Mouse (Mus musculus) gonadal fat pad, adult 2 months (tissue): ENCODE data around the gene Shc3. TPM values are rescaled to one million over a fixed set of nuclear protein-coding genes. Genes with fewer than 3 reads are reported as not detected.

Experiments used
- DNase-seq: peaks from one replicate; pipeline ENCODE4 v3.0.0-alpha.2; 2012; ENCODE audit warnings: low read depth
- polyA plus RNA-seq: library from polyadenylated mRNA; depleted of rRNA; stranded (reverse); fragments of >200 nt; gene quantifications from 2 replicates; pipeline ENCODE4 v1.2.3, GENCODE M21; 2012; rRNA removed

Shc3 gene
- polyA plus RNA-seq, result 0.19 and 0.34 TPM in 2 replicates

- DNase-seq, result no peak
Observed at GRCm38 (mm10) chr13:51568911-51569684, at the start of gene Shc3. Shc3 (minus strand) TSS chr13:51569419.

DNA sequence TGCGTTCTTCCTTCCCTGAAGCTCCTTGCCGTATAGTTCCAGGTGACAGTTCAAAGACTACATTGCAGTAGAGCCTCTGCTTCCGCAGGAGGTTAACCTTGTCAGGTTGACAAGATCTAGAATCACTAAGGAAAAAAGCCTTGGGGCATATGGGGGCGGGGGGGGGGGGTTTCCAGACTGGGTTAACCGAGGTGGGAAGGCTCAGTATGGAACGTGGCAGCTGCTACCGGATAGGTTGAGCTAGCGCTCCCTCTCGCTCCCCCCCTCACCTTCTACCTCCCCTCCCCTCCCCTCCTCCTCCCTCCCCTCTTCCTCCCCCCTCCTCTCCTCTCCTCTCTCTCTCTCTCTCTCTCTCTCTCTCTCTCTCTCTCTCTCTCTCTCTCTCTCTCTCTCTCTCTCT lies 49.4 kb upstream of the Shc3 start:
- no peak for DNase-seq

- no peak for DNase-seq
Observed at GRCm38 (mm10) chr13:51617861-51618260, 48.6 kb upstream of the Shc3 start.

GRCm38 (mm10) chr13:51617306-51617705 lies 48.1 kb upstream of the Shc3 start:
- no peak for DNase-seq

- DNase-seq, result no peak
Observed at GRCm38 (mm10) chr13:51616417-51617044, 47.3 kb upstream of the Shc3 start.

GRCm38 (mm10) chr13:51615815-51616214 lies 46.6 kb upstream of the Shc3 start:
- no peak for DNase-seq

GRCm38 (mm10) chr13:51611500-51611899 lies 42.3 kb upstream of the Shc3 start:
- no peak for DNase-seq

- no peak for DNase-seq
Observed at GRCm38 (mm10) chr13:51611060-51611459, 41.8 kb upstream of the Shc3 start.

- no peak for DNase-seq
Observed at GRCm38 (mm10) chr13:51609231-51609630, 40.0 kb upstream of the Shc3 start.

GRCm38 (mm10) chr13:51603894-51604244 lies 34.6 kb upstream of the Shc3 start:
- DNase-seq, result no peak

- no peak for DNase-seq
Observed at GRCm38 (mm10) chr13:51603221-51603893, 34.1 kb upstream of the Shc3 start.

GRCm38 (mm10) chr13:51602764-51603163 lies 33.5 kb upstream of the Shc3 start:
- no peak for DNase-seq

GRCm38 (mm10) chr13:51600169-51600568 lies 30.9 kb upstream of the Shc3 start:
- no peak for DNase-seq

GRCm38 (mm10) chr13:51598063-51598462 lies 28.8 kb upstream of the Shc3 start:
- DNase-seq, result no peak

DNA sequence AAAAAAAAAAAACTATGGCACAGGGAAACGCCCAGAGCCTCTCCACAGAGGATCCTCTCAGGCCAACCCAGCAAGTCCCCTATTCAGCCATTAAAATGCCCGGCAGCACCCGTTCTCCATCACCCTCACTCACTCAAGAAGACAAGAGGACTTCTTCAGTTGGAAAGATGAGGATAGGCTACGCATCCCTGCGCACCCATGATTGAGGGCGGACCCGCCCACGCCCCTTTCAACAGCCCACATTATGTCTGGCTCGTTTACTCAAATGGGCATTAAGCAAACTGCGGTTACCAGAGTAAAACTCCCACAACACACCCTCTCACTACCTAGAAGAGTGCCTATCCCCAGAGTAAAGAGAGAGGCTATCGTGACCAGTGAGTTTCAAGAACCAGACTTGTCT lies 26.2 kb upstream of the Shc3 start:
- DNase-seq, result no peak

GRCm38 (mm10) chr13:51594656-51595311 lies 25.6 kb upstream of the Shc3 start:
- DNase-seq, result no peak

DNA sequence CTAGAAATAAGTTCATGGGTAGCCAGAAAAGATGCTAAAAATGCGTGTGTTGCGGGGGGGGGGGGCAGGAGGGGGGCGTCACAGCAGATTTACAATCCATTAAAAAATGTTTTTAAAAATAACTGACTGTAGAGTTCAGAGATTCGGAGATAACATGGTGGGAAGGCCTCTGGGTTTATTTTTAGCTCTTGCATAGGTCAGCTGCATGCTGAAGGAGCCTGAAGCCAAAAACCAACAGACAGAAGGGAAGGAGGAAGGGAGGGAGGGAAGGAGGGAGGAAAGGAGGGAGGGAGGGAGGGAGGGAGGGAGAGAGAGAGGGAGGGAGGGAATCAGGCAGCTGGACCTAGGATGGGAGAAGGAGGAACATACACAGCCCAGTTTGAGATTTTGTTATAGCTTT lies 18.8 kb upstream of the Shc3 start:
- no peak for DNase-seq

DNA sequence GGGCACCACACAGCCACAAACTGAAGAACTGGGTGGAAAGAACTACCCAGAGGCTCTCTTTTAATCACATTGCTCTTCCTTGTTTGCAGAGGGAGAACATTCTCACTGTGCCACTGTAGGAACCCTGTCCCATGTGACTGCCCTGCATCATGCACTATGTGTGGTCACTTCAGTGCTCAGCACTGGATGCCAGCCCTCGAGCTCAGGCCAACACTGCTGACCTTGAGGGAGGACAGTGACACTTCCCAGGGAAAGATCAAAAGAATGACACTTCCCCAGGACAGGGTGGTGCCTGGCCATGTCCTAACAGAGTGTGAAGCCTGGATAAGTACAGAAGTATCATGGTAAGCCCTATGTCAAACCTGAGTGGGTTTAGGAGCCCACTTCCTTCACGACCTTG lies 13.0 kb upstream of the Shc3 start:
- DNase-seq, result no peak

- no peak for DNase-seq
Observed at GRCm38 (mm10) chr13:51580263-51581044, 11.2 kb upstream of the Shc3 start.

- no peak for DNase-seq
Observed at GRCm38 (mm10) chr13:51573849-51574248, 4.6 kb upstream of the Shc3 start.

- no peak for DNase-seq
Observed at GRCm38 (mm10) chr13:51570111-51570510, 892 bp upstream of the Shc3 start.

DNA sequence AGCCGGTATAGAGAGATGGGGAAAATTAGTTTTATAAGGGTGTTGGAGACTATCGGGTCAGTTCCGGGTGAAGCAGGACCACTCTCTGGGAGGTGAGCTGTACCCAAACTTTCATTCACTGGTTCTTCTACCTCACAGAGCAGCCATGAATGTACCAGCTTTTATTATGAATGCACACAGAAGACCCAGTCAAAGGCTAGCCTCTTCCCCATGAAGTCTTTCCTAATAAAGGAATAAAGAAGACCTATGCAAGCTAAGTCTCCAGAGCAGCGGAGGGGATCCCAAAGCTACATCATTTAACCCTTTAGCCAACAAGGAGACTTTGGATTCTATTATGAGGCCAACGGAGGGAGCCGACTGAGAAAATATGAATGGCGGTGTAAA lies 458 bp upstream of the Shc3 start:
- DNase-seq, result no peak
